Mouse (Mus musculus) cerebellum, adult 18-20 months (tissue): ENCODE measurements around the gene Apobr.

Experiments
- DNase-seq, 2 experiments: peaks; one replicate each; pipeline ENCODE4 v3.0.0; 2021

Gene Apobr

GRCm38 (mm10) chr7:126601896-126602295 is 17.2 kb downstream of the Apobr start:
- DNase-seq: no peak

- no peak for DNase-seq
Measured at GRCm38 (mm10) chr7:126602650-126603049, 17.9 kb downstream of the Apobr start.

- DNase-seq: no peak
Measured at GRCm38 (mm10) chr7:126606611-126607010, 21.9 kb downstream of the Apobr start.

GRCm38 (mm10) chr7:126607064-126607463 is 22.3 kb downstream of the Apobr start:
- DNase-seq: no peak

GRCm38 (mm10) chr7:126607796-126608195 is 23.1 kb downstream of the Apobr start:
- DNase-seq: no peak

GRCm38 (mm10) chr7:126612736-126613135 is 28.0 kb downstream of the Apobr start:
- DNase-seq: no peak

GRCm38 (mm10) chr7:126616707-126617106 is 32.0 kb downstream of the Apobr start:
- no peak for DNase-seq

GRCm38 (mm10) chr7:126619559-126620275 is 35.0 kb downstream of the Apobr start:
- no peak for DNase-seq

- no peak for DNase-seq
Measured at GRCm38 (mm10) chr7:126621452-126622359, 37.0 kb downstream of the Apobr start.

- DNase-seq: no peak
Measured at GRCm38 (mm10) chr7:126623381-126623780, 38.6 kb downstream of the Apobr start.

- DNase-seq: no peak
Measured at GRCm38 (mm10) chr7:126624774-126625173, 40.0 kb downstream of the Apobr start.

- DNase-seq: peak in 1 of 2 experiments; percentile 13
Measured at GRCm38 (mm10) chr7:126625369-126625768, 40.6 kb downstream of the Apobr start.

- no peak for DNase-seq
Measured at GRCm38 (mm10) chr7:126625807-126626600, 41.3 kb downstream of the Apobr start.

GRCm38 (mm10) chr7:126628111-126628510 is 43.4 kb downstream of the Apobr start:
- DNase-seq: no peak

GRCm38 (mm10) chr7:126629915-126630314 is 45.2 kb downstream of the Apobr start:
- no peak for DNase-seq

- no peak for DNase-seq
Measured at GRCm38 (mm10) chr7:126630824-126631518, 46.2 kb downstream of the Apobr start, which contains the start of gene Nupr1. Gene Nupr1 (minus strand): TSS chr7:126630861.

GRCm38 (mm10) chr7:126632478-126632877 is 47.7 kb downstream of the Apobr start:
- no peak for DNase-seq

GRCm38 (mm10) chr7:126635375-126635774 is 50.6 kb downstream of the Apobr start:
- no peak for DNase-seq

- DNase-seq: peak in 1 of 2 experiments; percentile 13
Measured at GRCm38 (mm10) chr7:126636733-126637520, 52.2 kb downstream of the Apobr start.
